Mouse (Mus musculus): ENCODE data around the gene Ctnnbip1. TPM values are rescaled to one million over a fixed set of nuclear protein-coding genes. Genes with fewer than 3 reads are reported as not detected.

Gene Ctnnbip1
- 10 to 100 TPM; 39.5 to 41.1 TPM for total RNA-seq (2021)

DNA sequence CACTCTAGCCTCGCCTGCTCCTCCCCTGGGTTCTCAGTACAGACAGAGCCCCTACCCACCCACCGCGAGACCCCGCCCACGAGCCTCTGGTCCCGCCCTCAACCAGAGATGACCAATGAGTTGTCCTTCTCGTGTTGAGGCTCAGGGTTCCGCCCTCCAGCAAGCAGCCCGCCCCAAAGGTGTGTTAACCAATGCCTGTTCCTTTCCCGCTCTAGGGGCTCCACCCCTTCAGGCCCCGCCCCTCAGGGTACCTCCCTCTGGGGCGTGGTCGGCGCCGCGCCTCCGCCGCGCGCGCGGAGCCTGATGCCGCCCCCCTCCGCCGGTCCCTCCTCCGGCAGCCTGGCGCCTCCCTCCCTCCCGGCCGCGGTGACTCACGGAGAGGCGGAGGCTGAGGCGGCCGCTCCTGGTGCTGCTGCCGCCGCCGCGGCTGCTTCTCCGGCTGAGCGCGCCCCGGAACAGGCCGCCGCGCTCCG is at the start of gene Ctnnbip1:
Ctnnbip1 (plus strand) TSS at position 369 of the 473 bp plus-strand sequence.
- DNase-seq (ENCODE audit: extremely low spot score in 1 of 2, low spot score in 1 of 2) = peak; percentile 77 to 89

- DNase-seq (ENCODE audit: extremely low spot score in 1 of 2, low spot score in 1 of 2) = no peak
These were observed 48.5 kb upstream of the Ctnnbip1 start for GRCm38 (mm10) chr4:149469557-149469956.

DNA sequence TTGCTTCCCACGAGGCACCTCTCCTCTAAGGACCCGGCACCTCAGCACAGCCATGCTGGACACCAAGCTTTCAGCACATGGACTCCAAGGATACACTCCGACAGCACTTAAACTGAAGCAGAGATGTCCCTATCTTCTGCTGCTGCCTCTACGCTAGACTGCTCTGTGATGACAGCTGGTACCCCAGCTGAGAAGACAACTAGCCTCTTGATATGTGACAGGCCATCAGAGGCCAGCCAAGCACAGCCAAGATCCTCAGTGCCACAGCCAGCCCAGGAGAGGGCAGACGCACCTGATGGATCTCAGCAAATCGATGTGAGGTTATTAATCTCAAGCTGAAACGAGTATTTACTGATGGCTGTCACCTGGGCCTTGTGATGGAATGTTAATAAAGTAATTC is 42.9 kb upstream of the Ctnnbip1 start:
- no peak for DNase-seq (ENCODE audit: extremely low spot score in 1 of 2, low spot score in 1 of 2)

DNA sequence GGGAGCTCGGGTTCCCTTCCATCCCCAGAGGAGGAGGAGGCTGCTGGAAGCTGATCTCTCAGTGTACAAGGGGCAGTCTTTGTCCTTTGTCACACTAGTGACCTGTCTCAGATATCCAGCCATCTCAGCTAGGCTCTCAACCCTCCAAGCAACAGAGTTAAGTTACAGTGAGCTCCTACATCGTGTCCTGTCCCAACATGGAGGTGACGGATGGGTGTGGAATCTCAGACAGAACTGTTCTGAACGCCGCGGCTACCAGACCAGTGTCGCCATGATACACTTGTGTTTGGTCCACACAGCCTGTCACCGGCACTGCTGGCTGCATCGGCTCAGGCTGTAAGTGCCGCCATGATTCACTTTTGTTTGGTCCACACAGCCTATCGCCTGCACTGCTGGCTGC is 41.0 kb upstream of the Ctnnbip1 start, which contains the start of gene Tmem274:
Tmem274 (plus strand) TSS at position 301 of the 400 bp plus-strand sequence.
- DNase-seq (ENCODE audit: extremely low spot score in 1 of 2, low spot score in 1 of 2) = no peak

DNA sequence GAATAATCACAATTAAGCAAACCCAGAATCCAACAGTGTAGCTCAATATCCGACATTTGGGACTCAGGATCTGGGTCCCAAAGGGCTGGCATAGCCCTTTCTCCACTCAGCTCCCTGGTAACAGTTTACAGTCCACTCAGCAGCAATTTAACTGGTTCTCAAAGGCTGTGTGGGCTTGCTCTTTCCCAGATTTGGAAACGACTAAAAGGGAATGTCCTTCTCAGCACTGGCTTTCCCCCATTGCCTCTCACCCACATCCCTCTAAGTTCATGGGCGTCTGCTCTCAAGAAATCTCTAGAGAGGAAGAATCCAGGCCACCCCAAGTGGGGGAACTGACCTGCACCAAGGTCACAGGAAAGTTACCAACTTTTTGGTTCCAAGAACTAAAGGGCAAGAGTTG is 33.5 kb upstream of the Ctnnbip1 start:
- DNase-seq (ENCODE audit: extremely low spot score in 1 of 2, low spot score in 1 of 2) = no peak

- peak; percentile 84 to 87 for DNase-seq (ENCODE audit: extremely low spot score in 1 of 2, low spot score in 1 of 2)
These were observed 32.8 kb upstream of the Ctnnbip1 start, which contains the start of the genes Nmnat1 and Lzic for GRCm38 (mm10) chr4:149485053-149485824. Nmnat1 (minus strand) TSS chr4:149485202. Lzic (plus strand) TSS chr4:149485229.

DNA sequence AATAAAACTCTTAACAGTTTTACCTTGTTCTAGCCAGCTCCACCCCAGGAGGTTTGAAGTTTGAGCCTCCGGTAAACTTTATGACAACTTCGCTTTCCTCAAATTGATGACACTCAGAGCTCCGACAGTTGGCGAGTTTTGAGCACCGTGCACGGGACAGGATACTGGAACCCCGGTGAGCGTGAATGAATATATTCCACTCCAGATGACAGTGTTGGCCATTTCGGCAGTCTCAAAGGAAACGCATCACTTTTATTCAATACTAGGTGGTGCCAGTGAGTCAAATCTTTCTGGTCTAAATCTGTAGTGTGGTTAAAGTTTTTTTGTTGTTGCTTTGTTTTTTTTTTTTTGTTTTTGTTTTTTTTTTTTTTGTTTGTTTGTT is 32.2 kb upstream of the Ctnnbip1 start:
- DNase-seq (ENCODE audit: extremely low spot score in 1 of 2, low spot score in 1 of 2) = peak in 1 of 2 experiments; percentile 11

- DNase-seq (ENCODE audit: extremely low spot score in 1 of 2, low spot score in 1 of 2) = no peak
These were observed 30.3 kb upstream of the Ctnnbip1 start for GRCm38 (mm10) chr4:149487729-149488128.

- DNase-seq (ENCODE audit: extremely low spot score in 1 of 2, low spot score in 1 of 2) = no peak
These were observed 28.4 kb upstream of the Ctnnbip1 start for GRCm38 (mm10) chr4:149489415-149490240.

DNA sequence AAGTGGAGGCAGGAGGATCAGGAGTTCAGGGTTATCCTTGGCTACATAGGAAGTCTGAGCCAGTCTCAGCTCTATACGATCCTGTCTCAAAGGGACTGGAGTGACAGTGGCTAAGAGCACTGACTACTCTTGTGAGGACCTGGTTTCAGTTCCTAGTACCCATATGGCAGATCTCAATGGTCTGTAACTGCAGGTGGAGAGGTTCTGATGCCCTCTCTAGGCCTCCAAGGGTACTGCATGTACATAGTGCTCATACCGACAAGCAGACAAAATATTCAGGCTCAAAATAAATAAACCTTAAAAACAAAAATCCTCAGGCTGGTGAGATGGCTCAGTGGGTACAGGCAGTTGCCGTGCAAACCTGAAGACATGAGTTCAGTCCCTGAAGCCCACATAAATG is 26.9 kb upstream of the Ctnnbip1 start:
- DNase-seq (ENCODE audit: extremely low spot score in 1 of 2, low spot score in 1 of 2) = no peak

DNA sequence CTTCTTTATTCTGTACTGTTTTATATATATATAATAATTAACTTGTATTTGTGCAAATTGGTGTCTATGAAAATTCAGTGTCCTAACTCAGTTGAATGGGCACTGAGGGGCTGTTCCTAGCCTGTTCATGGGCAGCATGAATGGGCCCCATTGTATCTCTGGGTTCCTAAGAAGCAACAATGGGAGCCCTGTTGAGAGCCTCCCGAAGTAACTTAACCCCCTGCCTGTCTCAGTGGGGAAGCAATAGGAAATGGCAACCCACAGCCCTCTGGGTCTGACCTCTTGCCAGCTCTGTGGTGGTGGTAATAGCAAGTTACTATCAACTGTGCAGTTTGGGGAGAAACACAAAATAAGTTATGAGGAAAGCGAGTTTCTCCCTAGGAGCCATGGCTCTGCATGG is 21.4 kb upstream of the Ctnnbip1 start:
- no peak for DNase-seq (ENCODE audit: extremely low spot score in 1 of 2, low spot score in 1 of 2)

GRCm38 (mm10) chr4:149498901-149499300 is 19.1 kb upstream of the Ctnnbip1 start:
- no peak for DNase-seq (ENCODE audit: extremely low spot score in 1 of 2, low spot score in 1 of 2)

DNA sequence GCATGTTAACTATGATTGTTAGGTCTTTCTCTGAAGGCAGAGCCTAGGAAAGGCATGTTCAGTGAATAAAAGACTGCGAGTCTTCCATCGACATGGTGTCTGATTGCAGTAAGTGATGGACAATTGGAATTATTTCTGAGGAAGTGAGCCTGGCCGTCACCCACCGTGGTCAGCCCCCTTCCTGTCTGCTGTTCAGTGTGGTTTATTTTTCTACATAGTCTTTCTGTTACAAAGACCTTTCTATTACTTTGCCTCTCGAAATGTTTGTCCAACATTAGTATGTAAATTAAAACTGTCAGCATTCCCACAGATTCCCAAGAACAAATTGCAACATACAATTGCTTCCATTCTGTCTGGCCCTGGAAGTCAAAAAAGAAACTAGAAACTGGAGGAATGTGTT is 18.2 kb upstream of the Ctnnbip1 start:
- DNase-seq (ENCODE audit: extremely low spot score in 1 of 2, low spot score in 1 of 2) = no peak

DNA sequence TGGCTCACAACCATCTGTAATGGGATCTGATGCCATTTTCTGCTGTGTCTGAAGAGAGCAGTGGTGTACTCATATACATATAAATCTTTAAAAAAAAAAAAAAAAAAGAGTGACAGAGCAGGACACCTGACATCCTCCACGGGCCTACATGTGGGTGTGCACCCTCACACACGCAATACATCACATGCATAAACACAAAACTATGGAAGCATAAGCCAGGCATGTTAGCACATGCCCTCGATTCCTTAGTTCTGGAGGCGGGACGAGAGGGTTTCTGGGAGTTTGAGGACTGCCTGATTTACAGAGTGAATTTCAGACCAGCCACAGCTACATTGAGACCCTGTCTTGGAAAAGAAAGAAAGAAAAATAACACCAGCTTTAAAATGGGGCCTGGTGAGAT is 13.7 kb upstream of the Ctnnbip1 start:
- DNase-seq (ENCODE audit: extremely low spot score in 1 of 2, low spot score in 1 of 2) = no peak

GRCm38 (mm10) chr4:149504858-149505257 is 13.2 kb upstream of the Ctnnbip1 start:
- DNase-seq (ENCODE audit: extremely low spot score in 1 of 2, low spot score in 1 of 2) = no peak

GRCm38 (mm10) chr4:149505261-149505967 is 12.6 kb upstream of the Ctnnbip1 start:
- DNase-seq (ENCODE audit: extremely low spot score in 1 of 2, low spot score in 1 of 2) = no peak

DNA sequence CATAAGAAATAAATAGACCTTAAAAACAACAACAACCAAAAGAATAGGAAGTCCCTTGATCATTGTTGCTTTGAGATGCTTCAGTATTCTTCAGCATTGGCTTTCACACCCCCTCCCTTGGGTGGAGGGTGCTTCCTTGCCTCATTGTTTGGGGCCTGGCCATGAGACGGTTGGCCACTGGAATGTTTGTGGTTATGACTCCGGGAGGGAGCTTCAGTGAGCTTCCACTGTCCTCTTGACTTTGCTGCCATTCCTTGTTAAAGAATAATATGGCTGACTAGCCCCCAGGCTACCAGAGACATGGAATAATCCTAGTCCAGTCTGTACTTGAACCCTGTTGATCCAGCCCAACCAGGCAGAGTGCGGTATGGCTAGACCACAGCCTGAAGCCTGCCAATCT is 11.1 kb upstream of the Ctnnbip1 start:
- DNase-seq (ENCODE audit: extremely low spot score in 1 of 2, low spot score in 1 of 2) = no peak

DNA sequence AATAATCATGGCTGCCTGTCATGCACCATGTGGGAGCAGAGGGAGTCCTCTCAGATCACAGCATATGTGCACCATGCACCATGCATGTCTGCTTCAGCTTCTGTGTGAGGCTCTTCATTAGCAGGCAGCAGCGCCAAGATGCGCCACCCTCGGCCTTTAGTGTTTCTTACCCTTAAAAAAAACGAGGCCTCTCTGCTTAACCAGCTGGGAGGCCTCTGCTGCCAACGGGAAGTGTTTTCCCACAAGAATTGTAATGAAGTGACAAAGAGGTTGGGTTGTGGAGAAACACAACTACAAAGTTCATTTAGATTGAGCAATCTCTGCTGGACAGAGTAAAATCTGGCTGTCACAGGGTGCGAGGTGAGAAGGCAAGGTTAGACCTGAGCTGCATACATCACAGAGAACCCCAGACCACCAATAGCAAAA is 6.8 kb upstream of the Ctnnbip1 start:
- DNase-seq (ENCODE audit: extremely low spot score in 1 of 2, low spot score in 1 of 2) = no peak

DNA sequence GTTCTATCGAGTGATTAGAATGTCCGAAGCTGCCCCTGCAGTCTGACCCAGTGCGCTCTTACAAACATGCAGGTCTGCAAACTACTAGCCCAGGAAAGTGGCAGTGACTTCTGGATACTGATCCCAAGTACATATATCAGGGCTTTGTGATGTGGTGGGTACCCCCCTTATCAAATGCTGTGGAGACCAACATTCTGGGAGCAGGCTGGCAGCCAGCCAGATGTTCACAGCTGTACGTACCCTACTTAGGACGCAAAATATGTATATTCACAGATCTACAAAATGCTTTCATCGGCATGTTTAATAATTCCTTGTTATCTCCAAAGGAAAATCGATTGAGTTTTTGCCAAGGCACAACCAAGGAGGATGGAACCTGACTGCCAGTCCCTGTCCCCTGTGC is 6.0 kb upstream of the Ctnnbip1 start:
- no peak for DNase-seq (ENCODE audit: extremely low spot score in 1 of 2, low spot score in 1 of 2)

GRCm38 (mm10) chr4:149515706-149516105 is 2.3 kb upstream of the Ctnnbip1 start:
- DNase-seq (ENCODE audit: extremely low spot score in 1 of 2, low spot score in 1 of 2) = no peak
